Mouse (Mus musculus) ES-E14 (cell line): ENCODE results near the gene Nav2.

Experiments
- HCFC1 ChIP-seq: IDR thresholded peaks from 2 replicates; pipeline ENCODE4 v1.6.1; 2012; ENCODE audit warnings: low read length, inconsistent platforms, borderline replicate concordance; ENCODE audit not compliant: insufficient read depth
- ZNF384 ChIP-seq: IDR thresholded peaks from 2 replicates; pipeline ENCODE4 v1.6.1; 2012; ENCODE audit warnings: low read depth, low read length, inconsistent platforms

DNA sequence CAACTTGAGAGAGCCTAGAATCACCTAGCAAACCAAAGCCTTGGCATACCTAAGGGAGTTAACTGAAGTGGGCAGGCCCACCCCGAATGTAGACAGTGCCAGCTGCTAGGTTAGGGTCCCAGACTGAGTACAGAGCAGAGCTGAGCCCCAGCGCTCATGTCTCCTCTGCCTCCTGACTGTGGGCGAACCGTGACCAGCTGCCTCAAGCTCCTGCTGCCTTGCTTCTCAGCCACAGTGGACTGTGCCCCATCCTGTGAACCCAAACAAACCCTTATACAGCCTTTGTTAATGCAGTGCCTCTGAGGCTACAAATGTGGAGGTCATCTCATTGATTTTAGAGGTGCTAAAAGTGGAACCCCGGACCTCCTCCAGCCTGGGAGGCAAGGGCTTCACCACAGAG lies 88.3 kb downstream of the Nav2 start:
- no peak for TF ChIP-seq ZNF384
- TF ChIP-seq HCFC1, result no peak
